Mouse (Mus musculus) brain, adult 2 months (tissue): ENCODE measurements around the gene Myo10.

Source experiments
- DNase-seq: peaks from one replicate; pipeline ENCODE4 v3.0.0; 2011; ENCODE audit warnings: low read depth, low spot score

Myo10 gene

DNA sequence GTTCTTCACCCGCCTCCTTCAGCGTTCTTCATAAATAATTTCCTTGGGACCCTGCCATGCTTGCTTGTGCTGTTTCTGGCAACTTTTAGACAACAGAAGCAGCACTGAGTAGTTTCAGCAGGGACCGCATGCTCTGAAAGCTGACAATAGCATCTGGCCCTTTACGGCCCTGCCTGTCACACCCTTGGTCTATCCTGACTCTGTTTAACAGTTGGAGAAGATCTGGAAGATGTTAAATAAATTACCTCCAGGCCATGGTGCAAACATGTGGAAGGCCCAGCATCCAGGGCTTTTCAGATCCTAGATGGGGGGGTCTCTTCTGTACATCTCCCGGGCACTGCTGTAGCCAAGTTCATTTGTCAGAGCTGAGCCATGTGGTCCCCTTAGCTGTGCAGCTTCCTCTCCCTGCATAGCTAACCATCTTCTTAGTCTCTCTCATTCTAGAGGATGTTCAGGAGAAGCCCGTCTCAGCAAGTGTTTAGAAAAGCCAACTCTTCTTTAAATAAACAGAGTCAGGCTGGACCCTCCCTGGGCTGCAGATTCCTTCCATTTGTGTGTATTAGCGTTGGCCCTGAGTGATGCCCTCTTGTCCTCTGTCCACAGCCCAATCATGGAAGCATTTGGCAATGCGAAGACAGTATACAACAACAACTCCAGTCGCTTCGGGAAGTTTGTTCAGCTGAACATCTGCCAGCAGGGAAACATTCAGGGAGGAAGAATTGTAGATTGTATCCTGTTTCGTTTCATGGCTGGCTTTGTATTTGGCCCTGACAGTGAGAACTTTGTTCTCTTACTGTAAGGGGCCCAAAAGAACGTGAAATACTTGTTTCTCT, 101.2 kb downstream of the Myo10 start:
- no peak for DNase-seq

DNA sequence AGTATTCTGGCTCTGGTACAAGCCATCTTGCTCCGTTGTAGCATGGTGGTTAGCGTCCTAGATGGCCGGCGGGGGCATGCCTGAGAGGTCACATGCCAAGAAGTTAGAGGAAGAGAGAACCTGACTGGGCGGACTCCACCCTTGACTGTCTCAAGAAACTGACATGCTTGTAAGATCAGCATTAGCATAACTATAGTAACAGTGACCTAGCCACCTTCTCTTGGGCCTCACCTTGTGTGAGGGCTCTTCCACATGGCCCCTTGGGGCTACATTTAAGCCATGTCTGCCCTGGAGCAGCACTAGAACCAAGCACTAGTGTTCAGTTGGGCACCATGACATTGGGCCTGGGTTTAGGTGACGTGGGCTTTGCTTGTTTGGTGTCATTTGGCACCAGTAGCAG, 102.2 kb downstream of the Myo10 start:
- no peak for DNase-seq

DNA sequence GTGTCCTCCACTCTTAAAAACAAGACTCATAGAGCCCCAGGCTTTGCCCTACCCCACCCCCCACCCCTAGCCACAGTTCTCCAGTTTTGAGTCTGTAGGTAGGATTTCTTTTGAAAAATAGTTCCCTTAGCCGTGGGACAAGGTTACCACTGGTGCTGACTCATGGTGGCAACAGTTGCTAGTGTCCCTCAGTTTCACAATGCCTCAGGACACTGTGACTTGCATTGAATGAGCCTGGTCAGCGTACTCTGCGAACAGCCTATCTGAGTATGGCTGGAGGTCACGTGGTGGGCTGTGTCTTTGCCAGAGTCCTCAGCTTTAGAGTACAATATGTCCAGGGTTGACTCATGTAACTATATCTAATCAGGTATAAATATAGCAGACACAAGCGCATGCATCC, 104.5 kb downstream of the Myo10 start:
- no peak for DNase-seq

DNA sequence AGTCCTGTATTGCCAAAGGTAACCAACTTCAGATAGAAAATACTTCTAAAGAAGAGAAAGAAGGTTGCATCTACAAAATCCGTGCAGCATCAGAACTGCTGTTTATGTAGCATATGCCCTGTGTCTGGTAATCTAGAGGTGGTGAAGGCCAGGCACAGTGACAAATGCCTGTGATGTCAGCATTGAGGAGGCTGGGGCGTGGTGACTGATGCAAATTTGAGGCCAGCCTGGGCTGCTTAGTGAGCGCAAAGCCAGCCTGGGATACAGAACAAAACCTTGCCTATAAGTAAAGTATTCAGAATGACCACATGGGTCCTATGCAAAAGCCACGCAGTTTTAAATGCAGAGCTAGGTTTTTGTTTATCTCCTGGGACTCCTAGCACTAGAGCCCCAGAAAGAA, 106.2 kb downstream of the Myo10 start:
- DNase-seq, result no peak

DNA sequence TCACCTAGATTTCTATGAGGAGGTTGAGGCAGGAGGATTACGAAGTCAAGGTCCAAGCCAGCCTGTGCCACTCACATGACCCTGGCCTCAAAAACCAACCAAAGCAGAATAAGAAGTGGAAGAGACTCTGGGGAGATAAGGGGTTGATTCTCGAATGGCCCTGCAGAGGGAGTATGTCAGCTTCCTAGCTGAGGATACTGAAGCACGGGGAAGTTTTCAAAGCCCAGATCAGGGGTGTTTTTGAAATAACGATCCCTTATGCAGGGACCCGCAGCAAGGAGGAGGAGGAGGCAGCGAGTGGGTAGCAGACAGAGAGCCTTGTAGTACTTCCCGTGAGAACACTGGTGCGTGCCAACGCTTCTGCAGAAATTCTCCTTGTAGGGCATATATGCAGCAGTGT, 108.7 kb downstream of the Myo10 start:
- peak; percentile 60 for DNase-seq

DNA sequence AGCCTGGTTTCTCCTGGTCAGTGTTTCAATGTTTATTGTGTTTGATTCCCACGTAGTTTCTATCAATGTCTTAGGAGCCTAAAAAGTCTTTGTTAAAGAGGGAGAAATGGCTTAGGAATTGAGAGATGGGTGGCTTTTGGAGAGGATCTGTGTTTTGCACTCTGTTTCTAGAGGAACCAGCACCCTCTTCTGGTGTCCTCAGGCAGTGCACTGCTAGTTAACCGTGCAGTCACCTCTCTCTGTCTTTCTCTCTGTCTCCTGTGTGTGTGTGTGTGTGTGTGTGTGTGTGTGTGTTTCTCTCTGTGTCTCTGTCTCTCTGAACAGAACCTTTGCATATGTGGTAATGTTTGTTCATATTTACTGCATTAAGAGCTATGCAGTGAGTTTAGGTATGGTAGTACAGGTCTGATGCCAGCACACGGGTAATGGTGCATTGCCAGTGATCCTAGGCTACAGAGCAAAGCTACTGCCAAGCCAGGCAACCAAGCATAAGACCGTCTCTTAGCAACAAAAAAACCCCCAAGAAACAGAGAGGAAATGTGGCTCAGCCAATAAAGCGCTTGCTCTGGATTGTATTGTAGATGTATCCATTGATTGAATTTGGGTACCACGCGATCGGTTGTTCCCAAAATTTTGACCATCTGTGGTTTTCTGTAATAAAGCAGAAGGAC, 110.6 kb downstream of the Myo10 start:
- DNase-seq, result peak; percentile 68

DNA sequence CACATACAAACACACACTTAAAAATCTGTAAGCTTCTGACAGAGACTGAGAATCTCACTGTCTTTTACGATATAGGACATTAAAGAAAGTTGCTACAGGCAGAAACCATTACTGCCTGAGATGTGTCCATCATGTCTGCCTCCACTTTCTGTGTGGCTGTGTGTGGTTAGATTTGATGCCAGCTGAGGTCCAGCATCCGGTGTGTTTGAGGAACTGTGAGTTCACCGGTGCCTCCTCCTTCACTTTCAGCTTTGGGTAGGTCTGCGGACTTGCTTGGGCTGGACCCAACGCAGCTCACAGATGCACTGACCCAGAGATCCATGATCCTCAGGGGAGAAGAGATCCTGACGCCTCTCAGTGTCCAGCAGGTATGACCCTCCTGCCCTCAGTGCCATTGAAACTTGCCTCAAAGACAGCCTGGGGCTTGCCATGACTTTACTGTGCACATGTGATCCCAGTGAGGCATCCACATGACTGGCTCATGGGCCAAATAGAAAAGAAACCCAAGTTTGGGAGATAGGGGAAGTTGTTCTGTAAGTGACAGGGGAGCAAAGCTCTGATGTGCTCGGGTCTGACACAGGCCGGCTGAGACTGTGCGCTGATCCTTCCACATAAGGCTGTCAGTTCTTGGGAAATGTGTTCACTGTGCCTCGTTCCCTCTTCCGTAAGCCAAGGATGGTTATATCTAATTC, 111.6 kb downstream of the Myo10 start:
- DNase-seq, result no peak

DNA sequence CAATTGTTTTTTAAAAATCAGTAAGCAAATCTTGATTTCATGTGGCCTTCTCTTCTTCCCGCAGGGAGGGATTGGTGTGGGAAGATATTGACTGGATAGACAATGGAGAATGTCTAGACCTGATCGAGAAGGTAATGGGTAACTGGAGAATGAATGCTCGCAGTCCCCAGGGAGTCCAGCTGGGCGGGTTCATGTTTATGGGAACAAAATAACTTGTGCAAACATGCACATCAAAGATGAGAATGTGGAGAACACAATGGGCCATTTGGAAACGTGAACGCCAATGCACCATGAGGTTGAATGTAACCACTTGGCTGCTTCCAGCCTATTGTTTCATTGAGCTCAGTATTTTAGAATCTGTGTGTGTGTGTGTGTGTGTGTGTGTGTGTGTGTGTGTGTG, 114.2 kb downstream of the Myo10 start:
- no peak for DNase-seq

DNA sequence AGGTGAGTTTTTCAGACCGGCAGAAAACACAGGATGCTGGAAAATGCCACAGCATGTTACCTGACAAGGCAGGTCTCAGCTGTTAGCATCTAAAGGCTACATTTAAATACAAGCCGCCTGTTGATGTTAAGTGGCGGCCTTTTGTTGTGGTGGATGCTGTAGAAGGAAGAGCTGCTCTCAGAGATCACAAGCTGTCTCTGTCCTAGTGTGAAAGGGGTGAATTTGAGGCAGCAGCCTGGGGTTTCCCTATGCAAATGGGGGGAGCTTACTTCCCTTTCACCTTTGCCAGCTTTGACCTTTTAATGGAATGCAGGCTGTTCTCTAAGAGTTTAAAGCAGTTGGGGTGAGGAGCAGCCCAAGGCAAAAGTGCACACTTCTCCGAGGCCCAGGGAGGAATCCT, 117.9 kb downstream of the Myo10 start:
- DNase-seq, result peak; percentile 18

DNA sequence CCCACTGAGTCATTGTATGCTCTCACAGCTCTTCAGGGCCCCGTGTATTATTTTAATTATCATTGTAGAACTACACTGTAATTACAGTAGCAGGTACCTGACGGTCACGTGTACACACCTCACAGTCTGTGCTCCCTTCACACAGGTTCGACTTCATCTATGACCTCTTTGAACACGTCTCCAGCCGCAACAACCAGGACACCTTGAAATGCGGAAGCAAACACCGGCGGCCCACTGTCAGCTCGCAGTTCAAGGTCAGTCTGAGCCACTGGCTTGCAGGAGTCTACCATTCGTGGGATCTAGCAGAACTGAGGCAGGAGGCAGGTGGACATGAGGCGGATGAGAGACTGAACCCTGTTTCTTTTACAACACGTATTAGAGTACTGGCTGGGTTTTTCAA, 119.9 kb downstream of the Myo10 start:
- no peak for DNase-seq

DNA sequence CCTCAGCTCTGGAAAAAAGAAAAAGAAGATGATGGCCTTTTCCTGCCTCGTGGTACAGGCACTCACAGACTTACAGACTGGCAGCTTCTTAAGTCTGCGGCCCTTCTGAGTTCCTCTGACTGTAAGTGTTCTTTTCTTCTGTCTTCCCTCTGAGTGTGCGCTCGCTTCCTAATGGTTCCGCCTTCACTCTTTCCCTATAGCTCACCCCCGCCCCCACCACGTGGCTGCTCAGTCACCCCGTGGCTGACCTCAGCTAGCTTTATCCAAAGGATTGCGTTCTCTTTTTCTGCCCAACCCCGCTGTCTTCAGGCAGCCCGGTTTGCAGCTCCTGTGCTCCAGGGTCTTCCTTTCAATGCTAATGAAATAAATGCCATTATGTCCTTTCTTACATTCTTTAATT, 129.2 kb downstream of the Myo10 start:
- DNase-seq, result no peak

DNA sequence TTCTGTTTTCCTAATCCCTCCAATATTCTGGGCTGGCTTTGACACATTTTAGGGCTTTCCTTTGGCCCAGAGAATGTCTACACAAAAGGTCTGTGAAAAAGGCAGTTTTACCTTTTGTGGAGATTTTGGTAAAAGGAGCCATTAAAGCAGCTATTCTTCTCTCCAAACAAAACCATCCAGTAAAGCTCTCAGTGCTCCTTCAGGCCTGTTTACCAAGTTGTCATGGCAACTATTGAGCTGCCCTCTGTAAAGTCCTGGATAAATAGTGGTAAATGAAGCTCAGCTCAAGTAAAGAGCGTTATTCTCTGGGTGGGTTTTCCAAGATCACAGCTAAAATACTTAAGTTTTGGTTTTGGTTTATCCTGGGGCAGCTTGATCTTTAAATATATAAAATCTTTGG, 130.3 kb downstream of the Myo10 start:
- DNase-seq, result peak; percentile 37

DNA sequence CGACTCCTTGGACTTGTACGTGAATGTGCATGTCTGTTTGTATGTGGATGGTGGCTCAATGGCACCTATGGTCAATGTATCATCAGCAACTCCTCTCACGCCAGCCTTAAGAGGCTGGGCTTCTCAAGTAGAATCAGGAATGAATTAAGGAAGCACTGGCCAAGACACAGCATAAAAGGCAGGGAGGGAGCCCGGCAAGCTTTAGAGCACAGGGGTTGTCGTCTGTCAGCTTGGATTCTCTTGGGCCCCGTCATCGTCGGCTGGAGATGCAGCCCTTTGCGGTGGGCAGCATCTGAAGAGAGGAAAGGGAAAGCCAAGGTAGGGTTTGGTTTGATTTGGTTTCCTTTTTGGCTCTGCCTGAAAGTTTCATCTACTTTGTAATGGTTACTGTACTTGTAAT, 130.7 kb downstream of the Myo10 start:
- no peak for DNase-seq

DNA sequence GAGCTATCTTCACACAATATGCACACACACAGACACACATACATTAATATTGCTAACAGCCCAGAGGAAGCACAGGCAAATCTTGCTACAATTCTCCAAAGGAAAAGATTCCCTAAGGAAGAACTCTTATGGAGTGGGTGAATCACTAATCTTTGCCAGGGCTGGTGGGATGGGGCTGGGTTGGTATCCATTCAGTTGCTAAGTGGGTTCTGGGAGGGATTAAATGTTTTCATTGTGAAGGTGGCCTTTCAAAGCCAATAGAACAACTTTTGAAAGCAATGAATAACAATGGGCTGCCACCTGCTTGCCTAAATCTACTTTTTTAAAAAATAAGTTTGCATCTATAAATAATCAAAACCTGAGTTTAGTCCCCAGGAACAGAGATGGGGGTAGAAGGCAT, 131.6 kb downstream of the Myo10 start:
- DNase-seq, result no peak

DNA sequence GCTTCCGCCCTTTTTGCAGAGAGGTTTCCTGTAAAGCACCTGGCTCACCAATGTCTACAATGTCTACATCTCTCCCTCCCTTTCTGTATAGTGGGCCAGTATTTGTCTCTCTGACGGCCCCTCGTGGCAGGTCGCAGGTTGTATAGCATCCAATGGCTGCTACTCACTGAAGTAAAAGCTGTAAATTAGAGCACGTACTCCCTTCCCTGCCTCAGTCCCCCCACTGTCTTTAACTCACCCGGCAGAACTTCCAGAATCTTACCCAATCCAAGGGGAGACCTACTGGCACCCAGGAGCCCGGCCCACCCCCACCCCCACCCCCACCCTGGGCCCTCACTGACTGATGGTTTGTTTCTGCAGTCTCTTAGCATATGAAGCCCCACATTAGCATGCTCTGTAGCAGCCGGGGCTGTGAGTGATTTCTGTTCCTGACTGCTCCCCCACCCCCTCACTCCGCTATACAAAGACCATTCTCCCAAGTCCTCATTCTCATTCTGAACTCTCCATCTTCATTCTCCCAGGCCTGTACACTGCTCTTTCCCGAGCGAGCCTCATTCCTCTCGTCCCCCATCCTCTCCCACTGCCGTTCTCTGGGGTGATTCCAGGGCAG, 132.1 kb downstream of the Myo10 start:
- DNase-seq, result peak; percentile 26

DNA sequence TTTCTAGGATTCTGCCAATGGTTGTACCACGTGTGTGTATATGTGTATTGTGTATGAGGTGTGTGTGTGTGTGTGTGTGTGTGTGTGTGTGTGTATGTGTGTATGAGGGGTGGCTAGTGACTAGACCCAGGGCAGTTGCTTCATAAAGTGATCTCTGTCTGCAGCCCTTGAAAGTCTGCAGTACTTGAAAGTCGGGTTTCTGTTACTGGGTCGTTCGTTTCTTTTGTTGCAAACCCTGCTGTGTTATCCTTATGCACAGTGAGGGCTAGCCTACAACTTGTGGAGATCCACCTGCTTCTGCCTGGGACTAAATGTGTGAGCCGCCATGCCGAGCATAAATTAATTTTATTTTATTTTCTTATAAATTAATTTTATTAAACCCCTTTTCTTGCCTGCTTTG, 133.2 kb downstream of the Myo10 start:
- DNase-seq, result no peak

DNA sequence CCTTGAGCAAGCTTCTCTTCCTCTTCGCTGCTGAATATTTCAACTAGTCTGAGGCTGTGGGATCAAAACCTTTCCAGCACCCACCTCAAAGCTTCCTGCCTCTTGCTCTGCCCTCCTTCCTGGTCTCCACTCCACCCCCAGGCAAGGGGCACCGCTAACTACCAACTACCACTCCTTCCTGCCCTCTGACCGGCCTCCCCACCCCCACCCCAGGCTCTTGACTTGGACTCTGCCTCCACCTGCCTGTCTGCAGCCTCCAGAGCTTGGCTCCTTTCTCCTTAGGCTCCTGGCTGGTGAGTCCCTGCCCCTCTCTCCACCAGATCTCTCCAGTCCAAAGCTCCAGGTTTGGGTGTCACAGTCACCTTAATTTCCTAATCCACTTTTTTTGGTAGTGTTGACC, 133.7 kb downstream of the Myo10 start:
- no peak for DNase-seq

DNA sequence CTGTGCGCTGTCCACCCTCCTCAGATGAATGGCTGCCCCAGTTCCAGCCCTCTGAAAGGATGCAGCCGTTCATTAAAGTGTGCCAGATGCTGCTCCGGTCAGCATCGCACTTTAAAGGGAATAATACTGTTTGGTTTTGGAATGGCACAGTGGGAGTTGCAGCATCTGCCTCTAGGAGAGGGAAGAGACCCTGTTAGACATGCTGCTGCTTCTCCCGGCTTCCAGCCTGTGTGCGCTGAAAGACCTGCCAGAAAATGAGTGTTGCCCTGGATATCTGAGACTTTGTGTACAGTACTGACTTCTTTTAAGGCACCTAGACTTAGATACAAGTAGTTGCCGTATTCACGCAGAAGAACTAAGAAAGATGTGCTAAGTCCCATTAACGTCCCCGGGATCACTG, 135.7 kb downstream of the Myo10 start:
- peak; percentile 31 for DNase-seq

DNA sequence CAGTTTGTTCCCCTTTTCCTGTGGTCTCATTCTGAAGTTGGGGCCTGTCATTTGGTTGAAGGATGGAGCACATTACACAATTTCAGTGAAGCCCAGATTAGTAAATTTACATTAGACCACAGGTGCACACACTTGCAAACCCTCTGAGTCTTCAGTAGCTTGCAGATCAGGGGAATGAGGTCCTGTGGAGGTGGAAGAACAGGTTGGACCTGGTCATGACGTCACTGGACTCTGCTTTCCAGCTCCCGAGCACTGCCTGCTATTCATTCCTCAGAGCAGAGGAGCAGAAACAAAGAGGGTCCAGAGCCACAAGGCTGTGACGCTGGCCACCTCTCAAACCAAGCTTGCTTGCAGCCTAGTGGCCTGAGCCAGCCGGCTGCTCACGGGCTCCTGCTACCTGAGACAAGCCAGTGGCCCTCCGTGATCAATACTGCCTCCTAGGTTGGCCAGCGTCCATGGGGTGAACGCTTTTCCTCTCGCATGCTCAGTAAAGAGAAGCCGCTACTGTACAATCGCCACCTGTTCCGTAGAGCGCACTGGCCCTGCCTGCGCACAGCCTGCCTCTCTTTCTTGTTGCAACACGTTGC, 136.3 kb downstream of the Myo10 start:
- peak; percentile 23 for DNase-seq

DNA sequence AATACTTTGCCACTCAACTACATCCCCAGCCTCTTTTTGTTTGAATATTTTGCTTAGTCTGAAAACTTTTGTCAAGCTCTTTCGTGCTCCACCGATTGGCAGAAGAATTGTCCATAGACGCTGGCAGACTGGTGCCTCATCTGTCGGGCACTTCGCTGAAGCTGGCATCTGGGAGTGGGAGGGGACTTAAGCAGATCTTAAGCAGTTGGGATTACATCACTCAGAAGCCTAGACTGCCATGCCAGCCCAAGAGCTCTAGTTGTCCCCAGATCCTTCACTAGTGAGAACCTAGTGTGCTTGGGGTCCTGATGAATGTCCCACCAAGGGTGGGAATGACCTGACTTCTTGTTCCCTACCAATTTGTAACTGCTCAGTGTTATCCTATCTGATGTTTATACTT, 138.0 kb downstream of the Myo10 start:
- peak; percentile 78 for DNase-seq

DNA sequence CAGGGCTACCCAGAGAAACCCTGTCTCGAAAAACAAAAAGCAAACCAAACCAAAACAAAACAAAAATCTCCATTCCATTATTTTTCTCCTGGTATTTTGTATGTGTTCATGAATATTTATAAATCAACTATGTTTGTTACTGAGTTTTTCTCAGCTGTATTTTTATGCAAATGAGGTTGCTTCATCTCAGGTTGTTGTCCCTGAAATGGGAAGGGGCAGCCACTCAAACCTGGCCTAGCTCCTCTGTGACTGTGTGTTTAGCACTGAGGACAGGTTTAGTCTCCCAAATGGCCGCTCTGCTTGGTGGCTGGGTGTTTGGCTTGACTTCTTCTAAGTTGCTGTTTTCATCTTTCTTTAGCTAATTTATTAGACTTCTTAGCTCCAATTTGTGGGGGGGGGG, 138.7 kb downstream of the Myo10 start:
- DNase-seq, result no peak

DNA sequence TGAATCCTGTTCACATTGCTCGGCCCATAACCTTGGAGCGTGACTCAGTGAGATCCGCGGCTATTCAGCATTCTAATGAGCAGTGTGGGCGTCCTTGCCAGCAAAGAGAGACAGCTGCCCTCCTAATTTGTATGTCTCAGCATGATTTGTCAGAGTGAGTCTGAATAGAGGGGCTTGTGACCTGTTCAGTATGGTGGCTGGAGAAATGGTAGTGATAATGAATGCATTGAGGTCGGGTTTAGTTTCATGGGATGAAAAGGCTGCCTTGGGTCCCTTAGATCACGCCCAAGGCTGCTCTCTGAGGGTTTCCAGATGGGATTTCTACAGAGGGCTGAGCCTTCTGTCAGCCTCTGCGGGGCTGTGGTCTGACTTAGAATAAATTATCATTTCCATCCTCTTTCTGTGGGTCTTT, 139.5 kb downstream of the Myo10 start:
- peak; percentile 69 for DNase-seq
